Mouse (Mus musculus) spleen, postnatal 10 days (tissue): ENCODE measurements around the gene Arhgap30.

Experiments used
- DNase-seq, 2 experiments: peaks; one replicate each; pipeline ENCODE4 v3.0.0; 2021 to 2022; ENCODE audit warnings: low spot score in 2 of 2

Gene Arhgap30

GRCm38 (mm10) chr1:171388376-171389102 is at the start of gene Arhgap30:
TSS of gene Arhgap30 (plus strand) at chr1:171388954.
- peak; percentile 59 to 86 for DNase-seq

DNA sequence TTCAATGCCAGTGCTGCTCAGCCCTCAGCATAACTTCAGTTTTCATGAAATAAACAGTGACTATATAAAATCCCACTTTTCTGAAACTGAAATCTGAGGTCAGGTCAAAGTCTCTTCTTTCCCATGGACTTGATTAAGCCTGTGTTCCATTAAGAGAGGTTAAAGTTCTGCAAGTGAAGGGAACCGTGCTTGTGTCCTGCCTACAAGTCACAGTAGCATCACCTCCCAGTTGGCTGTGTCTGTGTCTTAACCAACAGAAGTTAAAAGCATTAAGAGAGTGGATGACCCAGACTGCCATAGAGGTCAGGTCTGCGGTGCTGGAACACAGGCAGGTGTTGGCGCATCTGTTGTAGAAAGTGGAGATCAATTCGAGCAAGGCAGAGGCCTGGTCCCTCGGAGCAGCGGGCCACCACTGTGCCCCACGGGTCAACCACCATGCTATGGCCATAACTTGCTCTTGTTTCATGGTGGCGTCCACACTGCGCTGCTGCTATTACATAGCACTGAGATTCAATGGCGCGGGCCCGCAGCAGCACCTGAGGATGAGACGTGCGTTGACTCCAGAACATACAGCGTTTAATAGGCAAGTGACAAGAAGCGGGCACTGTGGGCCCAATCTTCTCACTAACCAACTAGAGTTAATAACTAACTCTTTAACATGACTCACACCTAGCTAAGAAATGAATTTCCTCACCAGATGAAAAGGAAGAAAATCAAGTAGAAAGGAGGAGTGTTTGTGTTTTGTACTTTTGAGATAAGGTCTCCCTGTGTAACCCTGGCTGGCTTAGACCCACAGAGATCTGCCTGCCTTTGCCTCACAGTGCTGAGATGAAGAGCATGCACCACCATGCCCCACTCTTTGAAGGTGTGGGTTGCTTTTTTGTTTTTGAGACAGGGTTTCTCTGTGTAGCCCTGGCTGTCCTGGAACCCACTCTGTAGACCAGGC is 46.2 kb upstream of the Arhgap30 start:
- DNase-seq, result no peak

DNA sequence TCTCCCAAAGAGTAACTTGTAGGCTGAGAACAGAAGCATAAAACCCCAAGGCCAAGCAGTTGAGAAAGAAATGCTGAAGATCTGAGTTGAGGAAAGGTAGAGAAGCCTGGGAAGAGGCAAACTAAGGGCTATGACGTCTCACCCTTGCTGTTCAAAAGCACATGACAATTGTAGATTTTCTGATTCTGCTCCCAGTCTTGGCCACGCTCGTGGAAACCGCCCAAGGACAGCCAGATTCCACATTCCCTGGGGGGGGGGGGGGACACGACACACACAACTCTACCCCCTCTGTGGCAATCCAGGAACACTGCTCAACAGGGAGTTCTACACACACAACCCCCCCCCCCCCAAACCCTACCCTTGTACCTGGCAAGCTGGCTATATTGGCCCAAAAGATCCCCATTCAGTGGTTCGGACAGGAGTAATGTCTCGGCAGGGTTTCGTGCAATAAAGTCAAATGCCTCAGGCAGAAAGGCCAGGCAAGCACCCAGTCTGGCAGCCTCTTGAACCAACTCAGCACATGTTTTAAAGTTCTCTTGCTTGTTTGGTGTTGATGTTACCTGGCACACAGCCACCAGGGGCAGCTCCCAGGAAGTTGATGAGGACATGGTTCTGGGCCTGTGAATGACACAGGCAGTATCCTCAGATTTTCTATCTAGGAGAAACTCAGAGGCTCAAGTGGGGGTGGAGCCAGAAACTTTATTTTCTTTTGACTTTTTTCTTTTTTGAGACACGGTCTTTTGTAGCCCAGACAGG is 44.7 kb upstream of the Arhgap30 start:
- peak in 1 of 2 experiments; percentile 32 for DNase-seq

DNA sequence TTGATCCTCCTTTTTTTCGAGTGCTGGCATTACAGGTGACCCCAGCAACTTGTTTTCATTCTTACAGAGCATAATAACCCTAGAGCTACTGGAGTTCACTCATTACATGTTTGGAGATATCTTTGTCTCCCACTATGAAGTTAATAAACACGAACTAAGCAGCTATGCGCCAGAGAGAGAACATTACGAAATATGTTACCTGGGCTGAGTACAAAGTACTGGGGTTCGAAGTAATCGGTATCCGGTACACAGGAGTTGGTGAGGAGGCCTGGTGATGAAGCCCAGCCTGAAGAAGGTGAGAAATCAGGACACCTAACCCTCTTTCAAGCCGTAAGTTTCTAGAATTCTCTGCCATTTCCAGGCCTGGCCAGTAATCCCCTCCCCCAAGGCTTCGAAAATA is 44.0 kb upstream of the Arhgap30 start:
- DNase-seq, result no peak

DNA sequence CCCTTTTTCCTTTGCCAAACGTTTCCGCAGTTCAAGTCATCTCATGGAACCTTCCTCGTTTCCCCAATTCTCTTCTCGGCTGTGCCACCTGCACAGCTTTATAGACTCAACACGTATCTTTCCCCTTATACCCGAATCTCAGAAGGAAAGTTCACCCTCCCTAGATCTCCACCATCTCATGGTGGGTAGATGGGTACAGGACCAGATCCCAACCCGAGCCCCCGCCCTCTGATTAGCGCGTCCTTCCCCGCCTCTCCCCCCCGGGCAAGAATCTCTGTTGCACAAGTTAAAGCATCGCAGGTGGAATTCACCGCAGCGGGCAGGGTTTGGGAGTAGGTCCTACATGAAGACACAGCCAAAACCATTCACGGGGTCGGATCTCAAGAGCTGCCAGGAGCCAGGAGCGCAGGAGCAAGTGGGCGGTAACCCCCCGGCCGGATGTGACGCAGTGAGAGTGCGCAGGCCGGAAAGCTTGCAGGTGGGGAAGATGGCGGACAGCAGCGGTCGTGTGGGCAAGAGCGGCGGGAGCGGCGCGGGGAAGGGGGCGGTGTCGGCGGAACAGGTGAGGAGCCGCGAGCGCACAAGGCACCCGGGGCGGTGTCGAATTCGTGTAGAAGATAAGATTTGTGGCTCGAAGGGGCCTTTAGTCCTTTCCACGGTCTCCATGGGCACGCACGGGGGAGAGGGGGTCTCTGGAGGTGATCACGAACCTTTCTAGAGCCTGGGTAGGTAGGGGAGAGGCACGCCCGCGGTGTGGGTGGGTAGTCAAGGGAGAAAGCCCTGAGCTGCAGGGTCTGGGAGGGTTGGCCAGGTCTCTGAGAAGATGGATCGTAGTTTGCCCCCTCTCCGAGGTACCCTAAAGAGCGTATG is 43.3 kb upstream of the Arhgap30 start, which contains the start of the genes Nit1 and Pfdn2:
Gene Nit1, minus strand, starts transcription at position 422 of the 870 bp plus-strand sequence.
Gene Pfdn2, plus strand, starts transcription at position 446 of the 870 bp plus-strand sequence.
- peak; percentile 77 to 94 for DNase-seq

- no peak for DNase-seq
Measured at GRCm38 (mm10) chr1:171346095-171346450, 42.7 kb upstream of the Arhgap30 start.

GRCm38 (mm10) chr1:171348665-171349064 is 40.1 kb upstream of the Arhgap30 start:
- no peak for DNase-seq

DNA sequence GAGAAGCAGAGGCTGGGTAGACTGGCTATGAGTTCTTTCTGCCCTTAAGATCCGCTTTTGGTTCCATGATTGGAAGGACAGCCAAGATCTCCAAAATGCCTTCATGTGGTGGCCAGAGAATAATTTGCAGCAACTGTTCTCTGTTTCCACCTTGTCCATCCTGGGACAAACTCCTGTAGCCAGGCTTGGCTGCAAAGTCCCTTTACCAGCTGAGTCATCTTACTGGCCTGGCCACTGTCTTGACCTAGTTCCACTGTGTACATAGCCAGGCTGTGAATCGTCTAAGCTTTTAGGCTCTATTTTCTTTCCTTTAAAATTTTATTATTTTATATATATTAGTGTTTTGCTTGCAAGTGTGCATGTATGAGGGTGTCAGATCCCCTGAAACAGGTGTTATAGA is 39.5 kb upstream of the Arhgap30 start:
- DNase-seq, result no peak

- DNase-seq, result peak in 1 of 2 experiments; percentile 65
Measured at GRCm38 (mm10) chr1:171355812-171356340, 32.9 kb upstream of the Arhgap30 start.

- DNase-seq, result no peak
Measured at GRCm38 (mm10) chr1:171356814-171357213, 31.9 kb upstream of the Arhgap30 start.

DNA sequence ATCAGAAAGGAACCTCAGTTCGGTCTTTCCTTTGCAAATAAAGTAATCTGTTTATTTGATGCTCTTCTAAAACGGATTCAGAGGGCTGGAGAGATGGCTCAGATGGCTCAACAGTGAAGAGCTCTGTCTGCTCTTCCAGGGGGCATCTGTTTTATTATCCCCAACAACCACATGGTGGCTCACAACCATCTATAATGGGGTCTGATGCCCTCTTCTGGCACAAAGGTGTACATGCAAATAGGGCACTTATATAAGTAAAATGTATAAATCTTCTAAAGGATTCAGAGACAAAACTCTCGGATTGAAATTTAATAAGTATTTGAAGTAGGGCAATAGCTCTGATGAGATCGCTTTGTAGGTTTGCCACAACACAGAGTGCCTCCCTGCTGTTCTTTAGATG is 30.3 kb upstream of the Arhgap30 start:
- DNase-seq, result peak in 1 of 2 experiments; percentile 53

DNA sequence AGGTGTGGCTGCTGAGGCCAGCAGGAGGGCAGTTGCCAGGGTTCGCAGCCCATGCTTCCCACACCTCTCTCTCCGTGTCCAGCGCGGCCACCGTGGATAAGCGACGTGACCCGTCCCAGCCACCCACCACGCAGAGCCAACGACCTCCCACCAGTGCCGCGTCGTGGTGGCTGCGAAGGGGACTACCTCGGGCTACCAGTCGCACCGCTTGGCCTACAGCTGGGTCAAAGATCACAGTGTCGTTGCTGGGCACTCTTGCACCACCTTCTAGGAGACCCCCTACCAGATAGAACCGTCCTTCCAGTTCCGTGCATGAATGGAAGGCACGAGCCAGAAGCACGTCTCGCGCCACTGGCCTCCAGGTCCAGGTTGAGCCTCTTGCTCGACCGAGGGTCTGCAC is 28.5 kb upstream of the Arhgap30 start:
- peak in 1 of 2 experiments; percentile 49 for DNase-seq

- DNase-seq, result peak; percentile 84 to 97
Measured at GRCm38 (mm10) chr1:171360656-171361055, 28.1 kb upstream of the Arhgap30 start, which contains the start of gene Klhdc9. TSS of gene Klhdc9 (minus strand) at chr1:171360798.

DNA sequence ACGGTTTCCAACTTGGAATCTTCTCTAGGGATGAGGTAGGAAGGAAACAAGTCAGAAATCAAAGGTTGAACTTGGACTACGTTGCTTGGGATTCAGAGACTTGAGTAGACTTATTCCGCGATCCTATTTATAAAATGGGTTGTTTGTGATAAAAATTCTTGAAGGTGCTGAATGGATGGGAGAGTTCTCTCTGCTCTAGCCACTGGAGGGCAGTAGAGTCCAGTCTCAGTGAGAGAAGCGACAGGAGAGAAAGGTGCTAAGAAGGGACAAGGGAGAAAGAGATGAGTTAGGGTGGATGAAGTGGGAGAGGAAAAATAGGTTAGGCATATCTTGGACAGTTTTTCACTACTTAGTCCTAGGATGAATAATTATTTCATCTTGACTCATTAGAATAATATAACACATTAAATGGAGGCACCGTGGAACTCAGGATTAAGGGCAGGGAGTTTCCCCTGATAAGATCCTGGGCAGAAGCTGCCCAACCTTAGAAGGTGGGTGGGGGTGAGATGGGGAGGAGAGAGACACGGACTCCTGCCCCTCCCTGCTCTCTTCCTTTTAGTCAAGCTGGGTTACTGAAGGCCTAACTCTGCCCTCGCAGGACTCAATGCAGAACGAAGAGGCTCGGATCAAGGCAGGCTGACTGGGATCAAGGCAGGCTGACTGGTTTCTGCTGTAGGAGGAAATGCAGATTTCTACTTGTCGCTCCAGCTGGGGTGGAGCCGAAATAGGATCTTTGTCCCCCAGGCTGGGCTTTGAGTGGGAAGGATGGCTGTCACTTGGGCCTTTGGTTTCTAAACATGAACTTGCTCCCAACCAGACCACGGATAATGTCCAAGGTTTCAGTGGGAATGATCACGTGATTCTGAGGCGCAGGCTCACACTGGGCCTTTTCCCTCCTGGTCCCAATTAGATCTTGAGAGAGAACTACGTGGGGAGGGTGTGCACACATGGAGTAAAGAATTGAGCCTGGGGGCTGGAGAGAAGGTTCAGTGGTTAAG is 27.3 kb upstream of the Arhgap30 start:
- DNase-seq, result peak; percentile 59 to 85

GRCm38 (mm10) chr1:171365934-171366333 is 22.8 kb upstream of the Arhgap30 start:
- DNase-seq, result no peak

DNA sequence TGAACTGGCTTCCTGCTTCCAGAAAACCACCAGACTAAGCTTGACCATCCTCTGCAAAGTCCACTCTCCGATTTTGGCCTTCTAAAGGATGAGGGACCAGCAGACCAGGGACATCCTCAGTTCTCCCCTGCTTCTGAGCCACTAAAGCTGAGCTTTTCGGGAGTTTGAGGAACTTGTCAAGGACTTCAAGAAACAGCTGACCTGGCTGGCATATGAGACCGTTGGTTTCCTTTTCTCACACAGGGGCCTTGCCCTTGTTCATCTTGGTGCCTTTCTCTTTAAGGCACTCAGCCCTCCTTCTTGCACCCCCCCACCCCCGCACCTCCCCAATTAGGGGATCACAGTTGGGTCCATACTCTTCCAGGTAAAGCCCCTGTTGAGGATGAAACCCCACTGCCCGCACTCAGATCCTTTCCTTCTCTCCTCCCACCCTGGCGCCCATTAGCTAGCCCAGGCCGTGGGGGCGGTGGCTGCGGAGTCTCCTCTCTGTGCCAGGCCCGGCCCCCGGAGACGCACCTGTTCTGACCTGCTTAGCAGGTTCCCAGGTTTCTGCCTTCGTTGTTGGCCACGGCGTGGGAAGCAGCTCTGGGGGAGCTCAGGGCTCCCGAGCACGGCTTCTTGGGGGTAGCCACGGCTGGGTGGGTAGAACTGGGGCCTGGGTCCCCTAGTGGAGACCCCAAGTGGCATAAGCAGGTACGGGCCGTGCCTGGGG is 18.8 kb upstream of the Arhgap30 start, which contains the start of gene Nectin4:
Gene Nectin4, plus strand, starts transcription at position 255 of the 712 bp plus-strand sequence.
- no peak for DNase-seq

DNA sequence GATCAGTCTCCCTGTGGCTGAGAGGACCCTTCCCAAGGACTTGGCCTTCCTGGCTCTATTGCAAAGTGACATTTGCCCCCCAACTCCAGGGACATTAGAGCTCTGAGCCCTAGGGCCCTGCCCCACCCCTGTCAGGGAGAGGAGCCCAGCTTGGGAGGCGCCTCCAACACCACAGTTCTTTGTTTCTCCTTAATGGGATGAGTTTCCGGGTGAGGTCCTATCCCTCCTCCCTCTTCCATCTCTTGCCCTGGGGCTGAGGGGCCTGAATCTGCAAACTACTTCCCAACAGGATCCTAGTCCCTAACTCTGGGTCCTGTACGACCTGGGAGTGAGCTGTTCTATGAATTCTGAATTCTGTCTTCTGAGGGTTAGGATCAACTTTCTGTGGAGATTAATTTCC is 15.9 kb upstream of the Arhgap30 start:
- DNase-seq, result no peak

- DNase-seq, result no peak
Measured at GRCm38 (mm10) chr1:171373946-171374345, 14.8 kb upstream of the Arhgap30 start.
